Mouse (Mus musculus) liver, embryonic 14.5 days (tissue): ENCODE measurements around the gene E130114P18Rik. TPM values are rescaled to one million over a fixed set of nuclear protein-coding genes. Genes with fewer than 3 reads are reported as not detected.

Source experiments
- ATAC-seq: fragments of 200-750 bp; cut with Nextera tagmentation; 2 replicates; pipeline ENCODE4 v1.8.0; 2017; ENCODE audit warnings: moderate number of reproducible peaks, mild to moderate bottlenecking, moderate library complexity; ENCODE audit not compliant: insufficient read depth
- DNase-seq, 3 experiments: peaks; one replicate each; pipeline ENCODE4 v3.0.0-alpha.2; 2012 to 2013; ENCODE audit warnings: low read depth in 3 of 3, low spot score in 3 of 3
- H3K27ac ChIP-seq: fragments of 300-500 bp; sonication (generic); 2 replicates; pipeline ENCODE4 v1.5.1; 2014; ENCODE audit warnings: moderate library complexity, mild to moderate bottlenecking, control low read depth, inconsistent platforms
- H3K27me3 ChIP-seq: fragments of 300-500 bp; sonication (generic); 2 replicates; pipeline ENCODE4 v1.6.1; 2014; ENCODE audit warnings: mild to moderate bottlenecking, low read length, moderate library complexity; ENCODE audit not compliant: control insufficient read depth, insufficient read depth
- H3K36me3 ChIP-seq: fragments of 300-500 bp; sonication (generic); replicated peaks from 2 replicates; pipeline ENCODE4 v1.6.1; 2014; ENCODE audit warnings: low read depth; ENCODE audit not compliant: control insufficient read depth, insufficient read depth
- H3K4me1 ChIP-seq, 2 experiments: fragments of 200-500 bp in 1 of 2; fragments of 300-500 bp in 1 of 2; sonication (generic) in 1 of 2; replicated peaks; 2 replicates each; pipeline ENCODE4 v1.6.1; 2012 to 2014; ENCODE audit warnings: antibody characterized with exemption in 1 of 2, inconsistent platforms in 1 of 2, low read length in 1 of 2; ENCODE audit not compliant: control insufficient read depth in 2 of 2, insufficient read depth in 2 of 2
- H3K4me2 ChIP-seq: fragments of 300-500 bp; sonication (generic); 2 replicates; pipeline ENCODE4 v1.6.1; 2014; ENCODE audit warnings: low read depth, mild to moderate bottlenecking, control low read depth, moderate library complexity
- H3K4me3 ChIP-seq, 2 experiments: fragments of 200-500 bp in 1 of 2; fragments of 300-500 bp in 1 of 2; sonication (generic) in 1 of 2; 2 replicates each; pipeline ENCODE4 v1.5.1; 2012 to 2014; ENCODE audit warnings: low read depth in 2 of 2, low read length in 2 of 2, mild to moderate bottlenecking in 2 of 2, control low read depth in 1 of 2, inconsistent platforms in 1 of 2, moderate library complexity in 1 of 2; ENCODE audit not compliant: insufficient read depth in 1 of 2
- H3K9ac ChIP-seq: fragments of 300-500 bp; sonication (generic); replicated peaks from 2 replicates; pipeline ENCODE4 v1.6.1; 2014; ENCODE audit warnings: mild to moderate bottlenecking, control low read depth, moderate library complexity
- H3K9me3 ChIP-seq: fragments of 300-500 bp; sonication (generic); 2 replicates; pipeline ENCODE4 v1.6.1; 2016; ENCODE audit warnings: low read length, mixed read lengths; ENCODE audit not compliant: control insufficient read depth
- CTCF ChIP-seq: IDR thresholded peaks from 2 replicates; pipeline ENCODE4 v1.5.1; 2016; ENCODE audit warnings: antibody characterized with exemption, low read depth, control low read depth
- EP300 ChIP-seq: IDR thresholded peaks from 2 replicates; pipeline ENCODE4 v1.6.1; 2016; ENCODE audit warnings: antibody characterized with exemption, low read depth
- WGBS: fragments of 180-500 bp; shearing (Covaris S2); extraction: QIAGEN DNeasy Blood & Tissue Kit; methylation state at CpG from one replicate; pipeline ENCODE4 v1.1.7; 2014; ENCODE audit not compliant: insufficient replicate concordance; 5-methylcytosine and 5-hydroxymethylcytosine counted together
- polyA plus RNA-seq, 2 experiments: library from polyadenylated mRNA; depleted of rRNA in 1 of 2; stranded (reverse) in 1 of 2; unstranded in 1 of 2; fragments of >200 nt; fragmentation: Nextera tagmentation in 1 of 2; extraction: Ambion mirVana in 1 of 2; gene quantifications; 2 replicates each; pipeline versions ENCODE4 v1.2.1 to v1.2.3; 2012 to 2014

Gene E130114P18Rik
- polyA plus RNA-seq, 2 experiments: not detected

- TF ChIP-seq EP300 (no peak), CTCF (no peak)
- Histone ChIP-seq H3K4me1 (no peaks in the 10 kb centered on the region; a peak in 1 of 4 replicates), H3K27me3 (no peaks in the 10 kb centered on the region), H3K9me3 (no peaks in the 10 kb centered on the region), H3K4me2 (no peak overlapping the region), H3K9ac (no peak overlapping the region), H3K36me3 (no peaks in the 10 kb centered on the region), H3K4me3 (no peak overlapping the region), H3K27ac (no peak overlapping the region)
- DNase-seq (no peak), ATAC-seq (no peak)
- WGBS: 3% methylated on average over 5 of the region's 5 CpGs
Observed at GRCm38 (mm10) chr4:97544016-97544415, 233.9 kb downstream of the E130114P18Rik start.

GRCm38 (mm10) chr4:97532072-97532471 is 245.8 kb downstream of the E130114P18Rik start:
- H3K4me1 ChIP-seq: no peaks in the 10 kb centered on the region
- H3K27ac ChIP-seq: no peak overlapping the region
- no peak overlapping the region for H3K4me2 ChIP-seq
- DNase-seq (no peak), ATAC-seq (no peak)
- H3K9ac ChIP-seq: no peak overlapping the region
- 16% methylated on average over 2 of the region's 2 CpGs for WGBS
- H3K4me3 ChIP-seq: no peak overlapping the region
- H3K36me3 ChIP-seq: no peaks in the 10 kb centered on the region
- no peak for TF ChIP-seq CTCF
- no peak for TF ChIP-seq EP300
- no peaks in the 10 kb centered on the region for H3K27me3 ChIP-seq
- no peaks in the 10 kb centered on the region for H3K9me3 ChIP-seq

GRCm38 (mm10) chr4:97528517-97528916 is 249.4 kb downstream of the E130114P18Rik start:
- no peak overlapping the region for H3K27ac ChIP-seq
- no peaks in the 10 kb centered on the region for H3K9me3 ChIP-seq
- ATAC-seq (no peak), DNase-seq (no peak)
- H3K27me3 ChIP-seq: no peaks in the 10 kb centered on the region
- no peak overlapping the region for H3K9ac ChIP-seq
- WGBS: 57% methylated on average over 2 of the region's 2 CpGs
- no peaks in the 10 kb centered on the region for H3K4me1 ChIP-seq
- no peak overlapping the region for H3K4me2 ChIP-seq
- no peak for TF ChIP-seq EP300
- TF ChIP-seq CTCF: no peak
- no peaks in the 10 kb centered on the region for H3K36me3 ChIP-seq
- H3K4me3 ChIP-seq: no peak overlapping the region

Other genes with a start within 250 kb of the E130114P18Rik start
- 1.0 and 1.5 TPM in 2 replicates for gene Nfia, start 5.3 kb downstream of the E130114P18Rik start, polyA plus RNA-seq (2012; rRNA removed)
- 2.5 and 2.6 TPM in 2 replicates for gene Nfia, start 5.3 kb downstream of the E130114P18Rik start, polyA plus RNA-seq (2014; fragmentation: Nextera tagmentation; extraction: Ambion mirVana)